Mouse (Mus musculus) adrenal gland, postnatal 14 days (tissue): ENCODE data around the gene Cmip. TPM values are rescaled to one million over a fixed set of nuclear protein-coding genes. Genes with fewer than 3 reads are reported as not detected.

Experiments used
- DNase-seq: peaks from one replicate; pipeline ENCODE4 v3.0.0; 2021; ENCODE audit warnings: mixed read lengths
- total RNA-seq: library from RNA; stranded (reverse); gene quantifications from 2 replicates; pipeline ENCODE4 v1.2.3, GENCODE M21; 2021

Cmip gene
- total RNA-seq, 1 experiment from 2014 or later: 96.2 TPM

DNA sequence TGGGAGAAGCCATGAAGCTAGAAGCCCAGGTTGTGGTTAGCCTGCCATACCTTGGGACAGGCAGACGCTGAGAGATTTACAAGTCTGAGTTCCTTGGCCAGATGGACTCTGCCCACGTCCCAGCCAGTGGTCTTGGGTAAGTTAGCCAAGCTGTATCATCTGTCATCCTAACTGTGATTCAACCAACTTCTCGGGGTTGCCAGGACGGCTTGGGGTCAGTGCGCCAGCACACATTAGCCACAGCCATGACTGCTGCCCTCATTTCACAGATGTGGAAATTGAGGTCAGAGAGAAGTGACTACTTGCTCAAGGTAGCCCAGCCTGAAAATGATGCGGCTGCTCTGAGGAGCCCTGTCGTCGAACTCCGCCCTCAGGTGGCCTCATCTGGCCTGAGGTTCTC is 68.0 kb downstream of the Cmip start:
- no peak for DNase-seq

DNA sequence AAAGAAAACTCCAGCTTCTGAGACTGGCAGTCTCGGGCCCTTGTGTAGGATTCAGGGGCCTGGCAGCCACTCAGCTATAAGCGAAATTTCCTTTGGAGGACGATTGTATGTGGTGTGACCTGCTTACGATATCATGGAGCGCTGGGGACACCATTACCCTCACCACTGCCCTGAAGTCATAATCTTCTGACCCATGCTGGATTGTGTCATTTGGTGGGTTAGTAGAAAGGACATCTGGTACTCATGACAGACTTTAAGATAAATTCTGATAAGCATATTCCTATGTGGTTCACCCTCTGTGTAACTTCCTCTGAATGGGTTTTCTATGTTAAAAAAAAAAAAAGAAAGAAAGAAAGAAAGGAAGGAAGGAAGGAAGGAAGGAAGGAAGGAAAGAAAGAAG is 69.9 kb downstream of the Cmip start:
- DNase-seq: no peak

DNA sequence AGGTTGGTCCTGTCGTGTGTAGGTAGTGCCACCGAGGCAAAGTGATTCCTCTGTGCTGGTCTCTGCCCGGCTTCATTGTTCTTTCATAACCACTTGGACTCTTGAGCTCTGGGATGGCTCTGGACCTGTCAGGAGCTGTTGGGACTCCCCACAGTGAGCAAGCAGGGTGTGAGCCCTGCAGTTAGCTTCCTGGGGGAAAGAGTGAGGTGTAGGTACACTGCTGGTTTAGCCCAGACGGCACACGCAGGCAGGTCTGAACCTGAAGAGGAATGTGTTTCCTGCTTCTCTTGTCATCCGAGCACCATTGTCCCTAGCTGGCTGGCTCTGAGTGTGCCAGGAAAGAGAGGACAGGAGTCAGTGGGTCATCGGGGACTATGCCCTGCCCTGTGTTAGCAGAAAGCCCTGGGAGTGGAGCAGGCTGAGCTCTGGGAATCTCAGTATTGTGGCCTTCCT is 70.5 kb downstream of the Cmip start:
- no peak for DNase-seq

DNA sequence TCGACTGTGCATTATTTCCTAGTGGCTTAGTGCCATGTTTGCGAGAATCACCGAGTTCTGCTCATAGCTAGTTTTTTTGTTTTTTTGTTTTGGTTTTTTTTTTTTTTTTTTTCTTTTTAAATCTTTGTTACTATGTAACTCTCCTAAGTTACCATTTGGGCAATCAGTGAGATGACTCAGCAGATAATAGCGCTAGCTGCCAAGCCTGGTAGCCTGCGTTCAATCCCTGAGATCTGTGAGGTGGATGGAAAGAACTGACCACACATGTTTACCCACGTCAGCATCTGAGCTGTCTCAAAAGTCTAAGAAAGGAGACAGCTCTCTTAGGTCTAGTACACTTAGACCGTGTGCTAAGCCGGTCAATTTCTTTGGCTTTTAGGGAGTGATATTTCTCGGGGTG is 71.9 kb downstream of the Cmip start:
- DNase-seq: no peak

DNA sequence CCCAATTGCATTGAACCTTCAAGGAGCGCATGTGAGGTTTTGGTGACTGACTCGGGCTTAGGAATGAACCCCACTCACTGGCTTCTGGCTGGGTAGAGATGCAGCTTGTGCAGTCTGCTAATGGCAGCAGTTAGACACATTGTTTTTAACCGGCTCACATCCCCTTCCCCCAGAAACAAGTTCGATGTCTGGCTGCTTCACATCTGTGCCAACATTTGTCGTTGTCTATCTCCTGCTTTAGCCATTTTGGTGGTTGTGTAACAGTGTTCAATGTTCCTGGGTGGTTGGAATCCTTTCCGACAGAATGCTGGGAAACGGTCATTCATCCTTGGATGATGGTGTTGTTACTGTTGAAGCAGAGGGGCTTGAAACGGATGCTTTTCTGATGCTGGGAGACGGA is 72.3 kb downstream of the Cmip start:
- DNase-seq: no peak

DNA sequence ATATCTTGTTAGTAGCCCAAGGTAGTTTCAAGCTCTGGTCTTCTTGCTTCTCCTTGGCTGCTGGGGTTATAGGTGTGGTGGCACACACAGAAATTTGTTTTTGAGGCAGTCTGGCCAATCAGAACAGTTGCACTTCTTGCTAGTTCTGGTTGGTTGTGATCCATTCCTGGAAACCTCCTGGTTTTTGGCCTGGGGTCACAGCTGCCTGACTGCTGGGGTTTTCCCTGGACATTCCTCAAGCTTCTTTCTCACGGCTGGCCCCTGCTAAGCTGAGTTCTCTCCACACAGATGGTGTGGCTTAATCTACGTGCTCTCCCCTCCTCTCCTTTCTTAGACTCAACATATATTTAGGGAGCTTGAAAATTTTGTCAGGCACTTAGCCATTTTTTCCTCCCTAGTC is 73.0 kb downstream of the Cmip start:
- DNase-seq: no peak

DNA sequence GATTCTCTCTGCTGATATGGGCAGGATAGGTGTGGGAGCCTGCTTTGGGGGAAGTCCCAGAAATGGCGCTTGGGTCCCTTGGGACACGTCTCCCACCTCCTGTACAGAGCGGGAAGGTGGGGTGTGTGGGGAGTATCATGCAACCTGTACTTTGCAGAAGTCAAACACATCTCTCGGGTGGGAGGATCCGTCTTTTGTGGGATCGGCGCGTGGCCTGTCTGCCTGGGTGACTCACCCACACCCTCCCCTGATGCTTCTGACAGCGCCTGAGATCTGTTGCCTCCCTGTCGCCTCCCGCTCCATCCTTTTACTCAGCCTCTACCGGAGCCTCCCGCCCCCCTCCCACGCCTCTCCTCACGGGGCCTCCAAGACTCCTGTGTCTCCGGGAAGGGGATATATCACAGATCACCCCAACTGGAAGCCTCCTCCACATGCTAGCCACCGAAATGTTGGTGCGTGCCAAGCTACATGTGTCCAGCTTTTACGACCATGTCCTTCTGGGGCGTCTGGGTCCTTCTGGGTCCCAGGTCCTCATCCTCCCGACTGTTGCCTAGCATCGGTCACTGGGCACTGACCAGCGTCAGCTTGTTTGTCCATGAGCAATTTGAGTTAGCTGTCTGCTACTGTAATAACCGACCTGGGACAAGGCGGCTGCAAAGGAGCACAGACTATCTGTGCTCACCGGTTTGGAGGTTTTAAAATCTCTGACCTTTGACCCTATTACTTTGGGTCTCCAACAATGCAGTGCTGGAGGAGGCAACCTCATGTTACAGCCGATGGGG is 75.6 kb downstream of the Cmip start:
- peak; percentile 44 for DNase-seq

DNA sequence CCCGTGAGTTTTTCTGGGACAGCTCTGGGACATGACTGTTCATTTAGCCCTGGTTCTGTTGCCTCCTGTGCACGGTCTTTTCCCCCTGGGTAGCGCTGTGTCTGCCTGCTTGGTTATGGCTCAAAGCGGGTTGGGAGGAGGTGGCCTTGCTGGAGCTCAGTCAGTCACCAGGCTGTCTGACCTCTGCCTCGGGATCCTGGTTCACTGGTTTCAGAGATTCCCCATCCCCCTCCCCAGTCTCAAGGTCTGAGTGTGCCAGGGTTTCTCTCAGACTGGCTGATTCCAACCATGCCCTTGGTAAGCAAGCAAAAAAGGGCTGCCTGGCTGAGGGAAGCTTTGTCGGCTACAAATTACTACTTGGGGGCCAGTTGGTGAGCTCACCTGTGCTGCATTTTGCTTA is 76.8 kb downstream of the Cmip start:
- DNase-seq: peak; percentile 88

DNA sequence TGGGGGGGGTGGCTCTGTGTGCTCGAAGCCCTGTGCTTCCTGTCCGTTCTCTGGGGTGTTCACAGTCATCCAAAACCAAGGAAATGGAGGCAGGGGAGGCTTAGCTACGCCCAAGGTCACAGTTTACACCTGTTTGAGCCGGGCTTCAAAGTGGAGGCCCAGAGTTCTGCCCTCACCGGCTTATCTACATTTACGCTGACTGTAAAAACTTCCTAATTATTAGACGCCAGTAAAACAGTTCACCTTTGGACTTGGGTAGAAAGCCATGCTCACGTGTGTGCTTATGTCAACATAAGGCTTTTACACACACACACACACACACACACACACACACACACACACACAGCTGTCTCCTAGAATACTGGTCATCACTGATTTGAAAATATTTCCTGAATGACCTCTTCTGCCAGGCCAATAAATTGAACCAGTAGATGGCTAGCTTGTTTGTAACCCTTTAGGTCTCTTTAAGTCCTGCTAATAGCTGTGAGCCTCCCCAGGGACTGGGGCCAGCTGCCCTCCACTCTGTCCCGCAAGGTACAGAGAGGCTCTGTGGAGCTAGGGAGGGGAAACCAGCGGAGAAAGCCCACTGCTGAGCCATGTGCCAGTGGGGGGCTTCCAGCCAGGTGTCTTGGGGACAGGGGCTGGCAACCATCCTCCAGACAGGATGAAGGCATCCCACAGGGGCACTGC is 77.3 kb downstream of the Cmip start:
- no peak for DNase-seq

DNA sequence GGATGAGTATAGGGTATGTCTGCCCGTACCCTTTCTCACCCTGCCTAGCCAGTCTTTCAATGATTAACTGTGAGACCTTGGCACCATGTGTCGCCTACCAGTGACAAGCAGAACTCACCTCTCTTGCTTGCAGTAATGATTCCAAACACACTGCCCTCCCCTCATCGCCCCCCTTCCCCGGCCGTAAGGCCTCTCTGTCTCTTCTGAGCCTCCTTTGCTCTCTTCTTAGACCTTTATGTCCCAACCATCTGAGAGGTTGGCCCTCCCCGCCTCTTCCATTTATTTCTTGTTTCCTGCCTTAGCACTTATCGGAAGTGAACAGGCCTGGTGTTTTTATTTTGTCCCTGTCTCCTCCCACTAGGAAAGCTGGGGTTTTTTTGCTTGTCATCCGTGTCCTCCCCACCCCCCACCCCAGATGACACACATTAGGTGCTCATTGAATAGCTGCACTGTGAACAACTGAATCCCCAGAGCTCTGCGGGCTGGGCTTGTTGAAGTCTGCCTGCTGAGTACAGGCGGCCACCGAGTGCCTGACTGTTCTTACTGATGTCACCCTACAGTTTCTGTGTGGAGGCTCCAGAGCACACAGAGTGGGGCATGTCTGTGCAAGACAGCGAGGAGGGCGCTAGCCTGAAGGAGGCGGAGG is 78.0 kb downstream of the Cmip start:
- DNase-seq: no peak

DNA sequence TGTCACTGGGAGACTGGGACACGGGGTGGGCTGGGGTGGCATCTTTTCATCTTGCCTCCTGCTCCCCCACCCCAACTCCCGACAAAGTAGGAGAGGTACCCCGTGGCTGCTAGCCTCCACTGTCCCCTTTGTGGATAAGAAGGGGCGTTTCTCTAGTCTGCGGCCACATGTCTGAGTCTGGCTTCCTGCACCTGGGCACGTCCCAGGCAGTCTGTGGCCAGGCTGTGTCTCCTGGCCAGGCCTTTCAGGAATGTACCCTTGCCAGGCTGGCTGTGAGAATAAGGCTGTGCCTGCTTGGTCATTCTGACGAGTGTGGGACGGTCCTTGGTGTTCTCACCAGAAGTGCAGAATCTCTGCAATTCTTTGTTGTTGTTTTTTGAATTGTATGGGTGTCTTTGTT is 78.6 kb downstream of the Cmip start:
- DNase-seq: no peak

DNA sequence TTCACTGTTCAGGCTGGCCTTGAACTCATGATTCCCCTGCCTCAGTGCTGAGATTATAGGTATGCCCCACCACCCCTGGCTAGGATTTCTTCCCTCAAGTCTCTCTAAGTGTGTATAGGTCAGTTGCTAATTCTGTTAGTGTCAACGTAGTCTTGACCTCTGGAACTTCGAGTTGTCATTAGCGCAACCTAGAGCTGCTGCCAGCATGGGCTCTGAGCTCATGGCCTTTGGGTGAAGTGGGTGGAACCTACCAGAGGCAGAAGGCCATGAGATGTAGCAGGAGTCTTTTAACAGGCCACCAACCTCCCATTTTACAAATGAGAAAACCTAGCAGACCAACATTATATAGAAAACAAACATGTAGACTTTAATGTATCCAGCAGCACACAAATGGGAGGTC is 80.3 kb downstream of the Cmip start:
- no peak for DNase-seq

DNA sequence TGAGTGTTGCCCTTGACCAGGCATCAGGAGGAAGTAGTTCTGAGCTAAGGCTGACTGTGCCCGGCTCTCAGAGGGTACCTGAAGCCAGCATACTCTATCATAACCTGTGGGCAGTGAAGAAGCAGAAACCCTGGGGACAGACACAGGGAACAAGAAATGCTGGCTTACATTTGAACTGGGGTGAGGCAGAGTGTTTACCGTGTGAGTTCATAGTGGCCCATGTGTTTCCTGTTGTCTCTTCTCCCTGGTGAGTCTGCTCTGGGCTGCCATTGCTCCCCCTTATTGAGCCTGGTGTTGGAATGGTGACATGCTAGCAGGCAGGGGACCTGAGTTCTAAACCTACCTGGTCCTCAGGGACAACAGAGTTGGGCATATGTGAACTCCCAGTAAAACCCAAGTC is 81.8 kb downstream of the Cmip start:
- no peak for DNase-seq

DNA sequence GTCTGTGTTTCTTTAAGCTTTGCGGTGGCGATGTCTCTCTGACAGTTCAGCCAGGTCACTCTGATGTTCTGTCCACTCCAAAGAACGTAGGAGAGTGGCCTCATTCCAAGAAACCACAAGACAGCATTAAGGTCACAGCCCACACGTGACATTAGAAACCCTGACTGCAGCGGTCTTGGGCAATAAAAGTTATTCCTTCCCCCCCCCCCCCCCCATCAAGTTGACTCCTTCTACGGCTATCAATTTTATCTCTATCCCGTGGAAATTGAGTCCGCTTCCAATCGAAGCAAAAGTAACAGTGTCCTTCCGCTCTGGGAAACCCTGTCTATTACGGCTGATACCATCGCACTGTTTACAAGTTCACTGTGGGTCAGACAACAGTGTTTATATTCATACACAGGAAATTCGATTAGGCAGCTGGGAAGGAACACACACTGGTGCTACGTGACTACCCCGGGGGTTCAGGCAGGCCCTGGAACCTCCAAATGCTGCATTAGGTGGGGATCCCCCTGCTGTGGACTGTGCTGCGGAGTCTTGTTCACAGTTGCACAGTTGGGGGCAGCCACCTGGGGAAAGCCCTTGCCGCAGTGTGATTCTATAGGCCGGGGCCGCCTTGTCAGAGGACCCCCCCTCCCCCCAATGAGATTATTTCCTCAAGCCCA is 82.6 kb downstream of the Cmip start:
- DNase-seq: peak; percentile 66

DNA sequence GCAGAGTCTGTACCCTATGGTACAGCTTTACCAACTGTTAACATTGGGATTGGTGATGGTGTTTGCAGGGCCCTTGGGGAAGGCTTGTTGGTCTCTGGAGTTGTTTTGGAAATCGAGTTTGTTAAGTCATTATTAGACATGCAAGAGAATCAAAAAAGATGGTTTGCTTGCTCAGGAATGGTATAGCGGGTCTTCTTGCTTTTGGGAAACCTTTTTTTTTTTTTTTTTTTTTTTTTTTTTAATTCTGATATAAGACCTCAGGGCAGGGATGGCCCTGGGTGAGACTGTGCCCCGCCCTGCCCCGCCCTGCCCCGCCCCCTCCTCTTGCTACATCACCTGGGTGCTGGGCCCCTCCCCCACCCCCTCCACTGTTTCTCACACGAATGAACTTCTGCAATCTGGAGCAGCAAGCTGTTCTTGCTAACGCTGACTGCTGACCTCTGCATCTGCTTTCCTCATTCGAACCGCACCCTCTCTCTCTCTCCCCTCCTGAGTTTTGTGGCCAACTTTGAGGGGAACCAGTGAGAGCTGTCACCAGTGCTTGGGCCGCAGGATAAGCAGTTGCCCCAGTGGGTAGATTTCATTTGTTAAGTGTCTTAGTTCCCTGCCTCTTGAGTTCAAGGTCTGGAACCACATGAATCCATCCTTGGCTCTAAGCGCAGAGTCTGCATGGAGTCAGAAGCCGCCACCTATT is 83.2 kb downstream of the Cmip start:
- peak; percentile 49 for DNase-seq

DNA sequence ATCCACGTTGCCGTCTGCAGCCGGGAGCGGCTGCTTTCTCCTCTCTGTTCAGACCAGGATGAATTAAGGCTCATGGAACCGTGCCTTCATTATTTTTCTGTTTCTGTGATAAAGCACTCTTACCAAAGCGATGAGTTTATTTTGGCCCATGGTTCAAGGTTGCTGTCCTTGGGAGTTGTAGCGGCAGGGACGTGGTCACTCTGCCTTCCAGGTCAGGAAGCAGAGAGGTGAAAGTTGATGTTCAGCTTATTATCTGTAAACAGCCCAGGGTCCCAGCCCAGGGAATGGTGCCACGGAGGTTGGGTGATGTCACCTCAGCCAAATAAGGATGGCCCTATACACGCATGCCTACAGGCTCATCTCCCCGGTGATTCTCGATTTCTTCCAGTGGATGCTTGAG is 83.9 kb downstream of the Cmip start:
- DNase-seq: peak; percentile 73

DNA sequence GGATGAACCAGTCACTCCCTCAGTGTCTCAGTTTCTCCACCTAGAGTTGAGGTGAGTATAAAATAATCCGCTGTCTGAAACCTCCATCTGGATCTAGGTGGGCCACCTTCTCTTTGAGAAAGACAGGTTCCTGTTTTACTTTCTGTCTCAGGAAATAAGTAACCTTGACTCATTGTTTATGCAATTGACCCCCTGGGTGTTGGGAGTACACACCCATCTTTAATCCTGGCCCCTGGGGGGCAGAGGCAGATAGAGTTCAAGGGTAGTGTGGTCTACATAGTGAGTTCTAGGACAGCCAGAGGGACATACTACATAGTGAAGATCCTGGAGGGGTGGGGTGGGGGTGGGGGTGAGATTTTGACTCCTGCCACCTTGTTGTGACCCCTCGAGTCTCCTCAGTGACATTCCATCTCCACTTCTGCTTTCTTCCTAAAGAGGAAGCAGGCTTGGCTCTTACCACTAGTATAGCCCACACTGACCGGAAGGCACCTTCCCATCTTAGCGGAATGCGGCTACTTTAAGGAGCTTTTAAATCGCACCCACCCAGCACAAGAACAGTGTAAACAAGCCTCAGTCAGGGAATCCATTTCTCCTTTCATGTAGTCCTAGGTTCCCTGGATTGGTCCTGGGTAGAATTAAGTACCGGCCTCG is 86.0 kb downstream of the Cmip start:
- DNase-seq: no peak

DNA sequence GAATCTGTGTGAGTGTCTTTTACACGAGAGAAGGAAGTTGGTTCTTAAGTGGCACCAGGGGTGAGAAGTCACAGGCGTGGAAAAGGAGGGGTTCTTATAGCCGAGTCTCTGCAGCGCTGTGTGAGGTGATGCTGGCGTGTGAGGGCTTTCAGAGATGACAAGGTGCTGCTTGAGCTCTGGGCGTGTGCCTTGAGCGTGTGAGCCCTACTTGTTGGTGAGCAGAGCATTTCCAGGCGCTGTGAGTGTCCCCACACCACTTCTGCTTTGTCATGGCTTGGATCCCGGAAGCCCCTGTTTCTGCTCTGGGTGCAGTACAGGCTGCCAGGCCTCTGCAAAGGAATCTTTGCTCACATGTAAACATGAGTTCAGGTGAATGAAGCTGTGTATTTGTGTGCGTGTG is 86.6 kb downstream of the Cmip start:
- no peak for DNase-seq

DNA sequence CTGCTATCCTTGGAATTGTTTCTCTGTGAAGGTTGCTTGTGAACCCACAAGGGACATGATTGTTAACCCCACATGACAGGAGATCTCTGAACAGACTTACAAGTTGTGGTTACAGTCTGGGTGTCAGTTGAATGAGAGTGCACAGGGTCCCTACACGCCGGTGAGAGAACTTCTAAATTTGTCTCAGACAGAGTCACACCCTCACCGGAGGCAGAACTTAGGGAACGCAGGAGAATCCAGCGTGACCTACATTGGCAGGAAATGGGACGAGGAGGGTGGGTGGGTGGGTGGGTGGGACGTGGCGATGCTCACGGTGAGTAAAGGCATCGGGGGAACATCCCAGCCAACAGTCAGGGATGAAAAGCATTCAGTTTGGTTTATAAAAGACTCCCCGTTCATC is 88.0 kb downstream of the Cmip start:
- DNase-seq: no peak

DNA sequence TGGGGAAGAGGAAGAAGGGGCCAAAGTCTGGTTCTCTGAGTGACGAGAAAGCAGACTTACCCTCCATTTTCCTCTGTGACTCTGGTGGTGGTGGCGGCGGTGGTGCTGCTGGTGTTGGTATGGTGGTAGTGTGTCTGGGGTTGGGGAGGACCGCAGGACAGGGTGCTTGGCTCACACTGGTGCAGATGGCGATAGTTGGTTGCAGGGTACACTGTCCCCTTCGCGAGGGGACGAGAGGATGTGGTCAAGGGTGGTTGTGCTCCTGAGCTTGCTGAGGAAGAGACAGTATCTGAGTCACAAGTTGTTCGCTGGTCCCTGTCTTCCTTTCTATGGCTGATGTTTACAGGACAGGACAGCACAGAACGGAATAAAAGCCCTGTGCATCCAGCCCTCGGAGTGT is 88.5 kb downstream of the Cmip start:
- DNase-seq: no peak

DNA sequence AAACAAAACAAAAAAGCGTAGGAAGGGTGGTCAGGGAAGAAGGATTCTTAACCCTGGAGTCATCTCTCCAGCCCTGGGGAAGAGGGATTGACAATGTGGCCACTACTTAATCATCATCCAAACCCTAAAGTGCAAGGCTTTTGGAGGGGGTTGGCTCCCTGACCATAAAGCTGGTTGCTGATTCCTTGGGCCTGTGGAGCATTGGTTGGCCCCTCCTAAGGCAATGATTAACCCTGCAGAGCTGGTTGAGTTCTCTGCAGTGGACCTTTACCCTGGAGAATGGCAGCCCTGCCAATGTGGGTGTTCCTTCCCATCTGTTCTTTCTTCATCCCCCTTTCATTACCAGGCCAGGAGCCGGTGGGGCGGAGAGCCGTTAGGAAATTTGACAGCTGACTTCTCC is 90.7 kb downstream of the Cmip start:
- no peak for DNase-seq
